ENCODE assay signal across 29 mouse cellular contexts in the genomic region with DNA sequence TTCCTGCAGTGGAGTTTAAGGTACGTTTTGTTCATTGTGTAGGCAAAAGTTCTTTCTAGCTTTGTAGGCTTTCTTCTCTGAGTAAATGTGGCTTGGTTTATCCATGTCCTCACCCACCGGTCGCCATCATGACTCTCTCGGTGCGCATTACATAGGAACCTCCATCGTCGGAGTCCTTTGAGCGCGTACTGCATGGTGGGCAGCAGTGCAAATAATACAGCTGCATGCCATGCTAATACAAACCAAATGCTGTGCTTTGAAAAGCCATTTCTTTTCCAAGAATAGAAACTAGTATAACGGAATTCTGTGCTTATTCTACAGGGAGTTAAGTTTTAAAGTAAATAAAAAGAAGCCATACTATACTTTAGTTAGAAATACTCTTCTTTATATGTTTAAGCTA. TPM values are rescaled to one million over a fixed set of nuclear protein-coding genes. Genes with fewer than 3 reads are reported as not detected.
DNase-seq lines count a peak whose midpoint lies in the region; ATAC-seq and TF ChIP-seq lines count a peak whose summit lies in the region.
"Had no signal": no experiment of that assay in that cellular context is flagged by ENCODE, and none has a peak within 500 bp of the region (broad histone marks: within the 10 kb centered on the region; RNA-seq: fewer than 3 reads in every experiment).

No protein-coding gene starts in this region.

- H3K36me3 ChIP-seq in E14TG2a.4 (ENCODE audit: insufficient read depth, low read length), result 0 out of 2 replicates have a peak, but pooled peaks cover 7% of the 10 kb centered on the region
- H3K36me3 ChIP-seq in ES-E14 (ENCODE audit: control insufficient read depth, insufficient read depth, low read length, poor library complexity, severe bottlenecking), result no peaks in the 10 kb centered on the region
- H3K36me3 ChIP-seq in embryonic facial prominence, embryonic 15.5 days, result no peaks in the 10 kb centered on the region; the same call in 1 of the 2 replicates
- peaks cover 2% of the 10 kb centered on the region; the same call in 1 of the 2 replicates for H3K36me3 ChIP-seq in limb, embryonic 13.5 days
- H3K36me3 ChIP-seq: forebrain, embryonic 10.5 days; forebrain, embryonic 15.5 days; G1E; kidney, embryonic 15.5 days; lung, embryonic 15.5 days; midbrain, embryonic 10.5 days; midbrain, embryonic 15.5 days; neural tube, embryonic 15.5 days had no signal

- peak overlapping the region; percentile 19; the same call in 1 of the 2 replicates for H3K4me2 ChIP-seq in embryonic facial prominence, embryonic 15.5 days (replicated peaks)
- H3K4me2 ChIP-seq in limb, embryonic 13.5 days (replicated peaks), result peak overlapping the region; percentile 39
- H3K4me2 ChIP-seq: forebrain, embryonic 15.5 days; heart, embryonic 13.5 days; kidney, embryonic 15.5 days; liver, embryonic 11.5 days; lung, embryonic 15.5 days; midbrain, embryonic 15.5 days; neural tube, embryonic 15.5 days had no signal

- WGBS in embryonic facial prominence, embryonic 15.5 days, result 36% methylated on average over 10 of the region's 10 CpGs
- WGBS in limb, embryonic 13.5 days, result 24% methylated on average over 10 of the region's 10 CpGs

- DNase-seq in ES-E14 (ENCODE audit: low read depth, low spot score), result no peak
- DNase-seq in cerebellum, adult 18-20 months, result no peak
- DNase-seq in ovary, postnatal 36 days (ENCODE audit: low spot score), result no peak
- no peak for DNase-seq in kidney, postnatal 36 days
- DNase-seq: adrenal gland, postnatal 10 days; cerebellum, adult 11-12 months; cerebellum, postnatal 10 days; heart, postnatal 14 days; kidney, adult 18-20 months; kidney, postnatal 25 days; layer of hippocampus, postnatal 36 days; right cerebral cortex, postnatal 25 days; spleen, adult 18-20 months; thymus, postnatal 14 days had no signal

- no peak for TF ChIP-seq CTCF in E14TG2a.4 (conservative IDR thresholded peaks at IDR 0.05; ENCODE audit: low read length)

- no peaks in the 10 kb centered on the region for H3K27me3 ChIP-seq in E14TG2a.4 (ENCODE audit: insufficient read depth, low read length)
- no peaks in the 10 kb centered on the region for H3K27me3 ChIP-seq in embryonic facial prominence, embryonic 15.5 days
- H3K27me3 ChIP-seq in limb, embryonic 13.5 days, result no peaks in the 10 kb centered on the region
- H3K27me3 ChIP-seq: forebrain, embryonic 15.5 days; heart, embryonic 13.5 days; kidney, embryonic 15.5 days; lung, embryonic 15.5 days; midbrain, embryonic 15.5 days; neural tube, embryonic 15.5 days had no signal

- in situ Hi-C loops in ES-E14 (cut with MboI; ENCODE audit: low sequenced_read_pairs in 2 of 2, unreplicated experiment in 2 of 2), result no loop called here

- ATAC-seq in embryonic facial prominence, embryonic 15.5 days (ENCODE audit: insufficient number of reproducible peaks, low FRiP score, low TSS enrichment, low read depth), result no peak
- no peak for ATAC-seq in limb, embryonic 13.5 days (ENCODE audit: low FRiP score, low read depth)
- ATAC-seq: CD4-positive, CD25-positive, alpha-beta regulatory T cell, adult 4 months; forebrain, embryonic 15.5 days; hindbrain, embryonic 16.5 days; midbrain, embryonic 15.5 days had no signal

- H3K4me1 ChIP-seq in E14TG2a.4 (replicated peaks; ENCODE audit: low read depth, low read length) (peaks cover 82% of the 10 kb centered on the region), ES-E14 (ENCODE audit: control insufficient read depth in 2 of 2, insufficient read depth in 2 of 2, low read length in 2 of 2, poor library complexity in 1 of 2) (peaks cover 7 to 17% of the 10 kb centered on the region in 2 experiments)
- peaks cover 36% of the 10 kb centered on the region for H3K4me1 ChIP-seq in embryonic facial prominence, embryonic 15.5 days
- H3K4me1 ChIP-seq in limb, embryonic 13.5 days, result peaks cover 66% of the 10 kb centered on the region
- H3K4me1 ChIP-seq: forebrain, embryonic 15.5 days; midbrain, embryonic 15.5 days; neural tube, embryonic 15.5 days had no signal

- peak overlapping the region; percentile 81 for H3K4me3 ChIP-seq in E14TG2a.4 (replicated peaks; ENCODE audit: low read length)
- peak overlapping the region in 1 of 2 experiments; percentile 36; a peak in 2 of 4 replicates for H3K4me3 ChIP-seq in ES-E14 (ENCODE audit: insufficient read depth in 1 of 2, low read depth in 1 of 2, low read length in 2 of 2, poor library complexity in 1 of 2, severe bottlenecking in 1 of 2)
- no peak overlapping the region for H3K4me3 ChIP-seq in embryonic facial prominence, embryonic 15.5 days (replicated peaks)
- H3K4me3 ChIP-seq in limb, embryonic 13.5 days, result no peak overlapping the region
- H3K4me3 ChIP-seq: forebrain, embryonic 10.5 days; forebrain, embryonic 15.5 days; heart, embryonic 13.5 days; kidney, embryonic 15.5 days; lung, embryonic 15.5 days; midbrain, embryonic 10.5 days; midbrain, embryonic 15.5 days; neural tube, embryonic 15.5 days had no signal

- H3K9me3 ChIP-seq in E14TG2a.4 (ENCODE audit: low read length), result no peaks in the 10 kb centered on the region
- H3K9me3 ChIP-seq in ES-E14 (ENCODE audit: control insufficient read depth, insufficient read depth, low read depth, low read length), result no peaks in the 10 kb centered on the region
- H3K9me3 ChIP-seq in embryonic facial prominence, embryonic 15.5 days (replicated peaks), result no peaks in the 10 kb centered on the region
- no peaks in the 10 kb centered on the region for H3K9me3 ChIP-seq in limb, embryonic 13.5 days
- H3K9me3 ChIP-seq: forebrain, embryonic 10.5 days; forebrain, embryonic 15.5 days; G1E; heart, embryonic 13.5 days; kidney, embryonic 15.5 days; lung, embryonic 15.5 days; midbrain, embryonic 10.5 days; midbrain, embryonic 15.5 days; neural tube, embryonic 15.5 days had no signal

- peak overlapping the region; percentile 61; the same call in 1 of the 2 replicates for H3K9ac ChIP-seq in ES-E14 (ENCODE audit: insufficient read depth, low read depth, low read length, poor library complexity, severe bottlenecking)
- no peak overlapping the region for H3K9ac ChIP-seq in embryonic facial prominence, embryonic 15.5 days
- no peak overlapping the region for H3K9ac ChIP-seq in limb, embryonic 13.5 days
- H3K9ac ChIP-seq: forebrain, embryonic 15.5 days; heart, embryonic 13.5 days; kidney, embryonic 15.5 days; lung, embryonic 15.5 days; midbrain, embryonic 15.5 days; neural tube, embryonic 15.5 days had no signal

- peak overlapping the region; percentile 95 for H3K27ac ChIP-seq in ES-E14 (ENCODE audit: insufficient read depth, low read depth, low read length, poor library complexity, severe bottlenecking)
- peak overlapping the region; percentile 56 for H3K27ac ChIP-seq in embryonic facial prominence, embryonic 15.5 days (replicated peaks)
- peak overlapping the region; percentile 58; the same call in 1 of the 2 replicates for H3K27ac ChIP-seq in limb, embryonic 13.5 days
- H3K27ac ChIP-seq: forebrain, embryonic 10.5 days; forebrain, embryonic 15.5 days; heart, embryonic 13.5 days; kidney, embryonic 15.5 days; lung, embryonic 15.5 days; midbrain, embryonic 10.5 days; midbrain, embryonic 15.5 days; neural tube, embryonic 15.5 days had no signal

TF ChIP-seq in ES-E14, 5 proteins besides CTCF, POLR2A, EP300 and RAD21:
- TF ChIP-seq ZNF384 (IDR thresholded peaks at IDR 0.05; ENCODE audit: low read depth, low read length) (no peak), ZC3H11A (IDR thresholded peaks at IDR 0.05; ENCODE audit: borderline replicate concordance, low read depth, low read length) (no peak), MAFK (IDR thresholded peaks at IDR 0.05; ENCODE audit: insufficient read depth, low read depth, low read length) (no peak), HCFC1 (IDR thresholded peaks at IDR 0.05; ENCODE audit: borderline replicate concordance, insufficient read depth, low read length) (no peak), CHD2 (IDR thresholded peaks at IDR 0.05; ENCODE audit: low read depth, low read length) (no peak)

RNA-seq across cellular contexts. Expression of gene Epb41l2, which starts 24.8 kb away (rescaled TPM):
- total RNA-seq in ES-E14 (2012; rRNA removed), result 72.5 and 83.1 TPM in 2 replicates
- polyA plus RNA-seq in embryonic facial prominence, embryonic 15.5 days (2015; fragmentation: Nextera tagmentation; extraction: Ambion mirVana), result 78.9 and 79.8 TPM in 2 replicates
- 89.5 and 93.2 TPM in 2 replicates for polyA plus RNA-seq in limb, embryonic 13.5 days (2015; fragmentation: Nextera tagmentation; extraction: Ambion mirVana)
- polyA plus RNA-seq: G1E had no signal
